Mouse (Mus musculus): ENCODE results near the gene Zc4h2.

Zc4h2 gene

GRCm38 (mm10) chrX:95657804-95658599 is at the start of gene Zc4h2:
Zc4h2 (minus strand) TSS chrX:95658509.
- DNase-seq, result peak; percentile 40 to 60

DNA sequence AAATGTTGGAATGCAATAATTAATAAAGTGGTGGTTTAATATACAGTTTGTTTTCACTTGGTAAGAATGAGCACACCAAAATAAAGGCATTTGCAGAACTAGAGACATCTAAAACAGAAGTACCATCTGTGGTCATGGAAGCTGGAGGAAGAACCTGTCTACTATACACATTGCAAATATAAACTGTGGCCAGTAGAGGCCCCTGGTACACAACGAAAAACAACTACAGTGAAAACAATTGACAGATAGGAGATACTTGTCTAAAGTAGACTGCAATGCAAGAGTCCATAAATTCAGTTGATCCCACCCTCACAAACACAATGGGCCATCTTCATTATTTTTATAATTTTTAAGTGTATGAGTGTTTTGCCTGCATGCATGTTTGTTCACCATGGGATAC is 28.8 kb upstream of the Zc4h2 start:
- no peak for DNase-seq

GRCm38 (mm10) chrX:95682206-95682605 is 23.9 kb upstream of the Zc4h2 start:
- DNase-seq, result no peak

GRCm38 (mm10) chrX:95658600-95659084 is 333 bp upstream of the Zc4h2 start:
- no peak for DNase-seq

DNA sequence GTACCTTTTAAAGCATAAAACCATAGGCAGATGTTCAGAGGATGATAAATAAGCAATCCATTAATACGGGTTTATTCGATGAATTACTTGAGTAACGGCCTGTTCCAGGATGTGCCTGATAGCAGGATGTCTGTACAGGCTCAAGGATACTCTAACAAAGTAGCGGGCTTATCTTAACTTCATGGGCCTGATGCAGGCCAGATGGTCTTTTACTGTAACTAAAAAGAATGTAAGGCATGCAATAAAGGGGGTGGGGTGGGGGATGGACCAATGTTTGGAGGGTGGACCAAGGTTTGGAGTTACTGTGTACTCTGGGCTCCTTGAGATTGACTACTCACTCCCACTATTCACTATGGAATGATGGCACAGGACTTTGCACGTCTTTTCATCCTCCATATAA is 57.7 kb downstream of the Zc4h2 start:
- DNase-seq, result no peak
